Mouse (Mus musculus) heart, embryonic 12.5 days (tissue): ENCODE data around the gene Mov10l1. TPM values are rescaled to one million over a fixed set of nuclear protein-coding genes. Genes with fewer than 3 reads are reported as not detected.
A peak's percentile ranks its signal among the peaks of the same experiment; 100 is the strongest.

Experiments
- ATAC-seq: fragments of 200-750 bp; cut with Nextera tagmentation; 2 replicates; pipeline ENCODE4 v1.8.0; 2017; ENCODE audit warnings: moderate TSS enrichment, moderate library complexity; ENCODE audit not compliant: insufficient number of reproducible peaks, low FRiP score
- H3K27ac ChIP-seq: fragments of 300-500 bp; sonication (generic); 2 replicates; pipeline ENCODE4 v1.5.1; 2016; ENCODE audit warnings: mild to moderate bottlenecking, moderate library complexity; ENCODE audit not compliant: poor library complexity, severe bottlenecking
- H3K27me3 ChIP-seq: fragments of 300-500 bp; sonication (generic); replicated peaks from 2 replicates; pipeline ENCODE4 v1.6.1; 2016; ENCODE audit warnings: mild to moderate bottlenecking, moderate library complexity
- H3K36me3 ChIP-seq: fragments of 300-500 bp; sonication (generic); 2 replicates; pipeline ENCODE4 v1.6.1; 2016; ENCODE audit warnings: mild to moderate bottlenecking, moderate library complexity
- H3K4me1 ChIP-seq: fragments of 300-500 bp; sonication (generic); replicated peaks from 2 replicates; pipeline ENCODE4 v1.6.1; 2016; ENCODE audit warnings: mild to moderate bottlenecking
- H3K4me2 ChIP-seq: fragments of 300-500 bp; sonication (generic); 2 replicates; pipeline ENCODE4 v1.6.1; 2016; ENCODE audit warnings: mild to moderate bottlenecking, moderate library complexity
- H3K4me3 ChIP-seq: fragments of 300-500 bp; sonication (generic); 2 replicates; pipeline ENCODE4 v1.5.1; 2016; ENCODE audit warnings: mild to moderate bottlenecking
- H3K9ac ChIP-seq: fragments of 300-500 bp; sonication (generic); 2 replicates; pipeline ENCODE4 v1.6.1; 2016; ENCODE audit warnings: mild to moderate bottlenecking, moderate library complexity
- H3K9me3 ChIP-seq: fragments of 300-500 bp; sonication (generic); replicated peaks from 2 replicates; pipeline ENCODE4 v1.6.1; 2016; ENCODE audit warnings: mild to moderate bottlenecking, moderate library complexity
- WGBS: fragments of 180-500 bp; shearing (Covaris S2); methylation state at CpG from one replicate; pipeline ENCODE4 v1.1.7; 2016; 5-methylcytosine and 5-hydroxymethylcytosine counted together
- polyA plus RNA-seq: library from polyadenylated mRNA; unstranded; fragments of >200 nt; fragmentation: Nextera tagmentation; extraction: Ambion mirVana; gene quantifications from 2 replicates; pipeline ENCODE4 v1.2.1, GENCODE M21; 2016

The Mov10l1 gene
- polyA plus RNA-seq, 1 experiment from 2014 or later, result 56.9 TPM

GRCm38 (mm10) chr15:89074613-89075477, 92.1 kb downstream of the Mov10l1 start, which contains the start of gene Trabd:
Gene Trabd (plus strand): TSS chr15:89075124.
- Histone ChIP-seq H3K4me2 (peak within 1 kb of the TSS; percentile 86), H3K9me3 (no peaks in the 10 kb centered on the region), H3K27me3 (peaks cover 6% of the 10 kb centered on the region), H3K4me1 (peaks cover 54% of the 10 kb centered on the region), H3K27ac (peak within 1 kb of the TSS; percentile 93), H3K4me3 (peak within 1 kb of the TSS; percentile 87), H3K36me3 (peaks cover 6% of the 10 kb centered on the region), H3K9ac (peak within 1 kb of the TSS; percentile 92)
- 0 out of 2 replicates have a peak, but pooled peaks have one; percentile 0 for ATAC-seq
- 17% methylated on average over 11 of the region's 11 CpGs for WGBS

GRCm38 (mm10) chr15:89075478-89076147, 92.9 kb downstream of the Mov10l1 start:
- peak overlapping the region; percentile 87 for H3K4me3 ChIP-seq
- H3K4me2 ChIP-seq, result peak overlapping the region; percentile 86
- H3K27ac ChIP-seq, result peak overlapping the region; percentile 93
- peaks cover 9% of the 10 kb centered on the region for H3K36me3 ChIP-seq
- H3K9me3 ChIP-seq, result no peaks in the 10 kb centered on the region
- peaks cover 58% of the 10 kb centered on the region for H3K4me1 ChIP-seq
- no peaks in the 10 kb centered on the region for H3K27me3 ChIP-seq
- peak overlapping the region; percentile 92 for H3K9ac ChIP-seq
- ATAC-seq, result peak; percentile 93
- WGBS, result under 1% methylated on average over 45 of the region's 59 CpGs

DNA sequence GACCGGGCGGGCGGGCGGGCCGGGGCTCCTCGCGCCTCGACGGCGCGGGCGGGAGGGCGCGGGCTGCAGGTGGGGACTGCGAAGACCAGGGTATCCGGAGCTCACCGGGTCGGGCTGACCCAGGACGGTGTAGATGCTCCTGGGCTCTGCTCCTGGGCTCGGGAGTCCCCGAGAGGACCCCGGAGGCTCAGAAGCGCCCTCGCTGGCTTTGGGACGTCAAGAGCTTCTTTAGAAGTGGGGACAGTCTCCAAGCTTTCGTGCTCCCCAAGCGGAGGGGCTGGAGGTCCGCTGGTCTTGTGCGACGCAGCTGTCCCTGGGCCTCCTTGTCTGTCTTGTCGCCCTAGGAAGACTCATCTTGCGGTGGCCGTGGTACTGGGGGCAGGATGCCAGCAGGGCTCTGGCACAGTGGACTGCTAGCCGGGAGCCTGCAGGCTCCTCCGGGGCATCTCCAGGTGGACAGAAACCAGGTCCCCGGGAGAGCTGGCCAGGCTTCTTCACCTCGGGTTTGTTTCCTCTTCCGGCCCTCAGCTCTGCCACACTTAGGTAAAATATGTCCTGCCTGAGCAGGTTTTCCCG, 93.5 kb downstream of the Mov10l1 start:
- Histone ChIP-seq H3K4me2 (peak overlapping the region; percentile 86), H3K4me3 (peak overlapping the region; percentile 87), H3K4me1 (peaks cover 58% of the 10 kb centered on the region), H3K27me3 (no peaks in the 10 kb centered on the region), H3K9ac (peak overlapping the region; percentile 92), H3K36me3 (peaks cover 16% of the 10 kb centered on the region), H3K27ac (peak overlapping the region; percentile 93), H3K9me3 (no peaks in the 10 kb centered on the region)
- ATAC-seq, result peak; percentile 20; the same call in 1 of the 2 replicates
- 0% methylated on average over 28 of the region's 39 CpGs for WGBS

DNA sequence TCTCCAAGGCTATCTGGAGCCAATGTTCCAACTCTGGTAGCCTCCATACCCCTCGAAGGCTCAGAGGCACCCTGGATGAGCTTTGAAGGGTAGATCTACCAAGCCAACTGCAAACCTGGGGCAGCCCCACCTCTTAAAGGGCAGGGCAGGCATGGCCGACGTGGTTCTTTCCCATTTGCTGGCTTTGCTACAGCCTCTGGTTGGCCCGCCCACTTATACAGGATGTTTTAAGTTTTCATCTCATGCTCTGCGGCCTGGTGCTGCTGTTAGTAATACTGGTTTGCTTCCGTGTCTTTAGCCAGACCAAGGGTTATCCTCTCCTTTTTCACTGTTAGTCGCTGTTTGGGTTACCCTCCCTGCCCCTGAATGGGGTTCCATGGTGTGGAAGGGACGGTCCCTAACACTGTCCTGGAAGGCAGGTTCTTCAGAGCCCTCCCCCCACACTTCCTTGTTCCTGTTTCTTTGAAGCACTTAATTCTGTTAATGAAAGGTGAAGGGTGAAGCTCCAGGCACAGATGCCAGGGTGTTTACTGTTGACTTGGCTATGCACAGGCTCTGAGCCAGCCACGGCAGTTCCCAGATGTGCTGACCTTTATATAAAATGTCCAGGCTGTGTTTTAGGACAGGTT, 95.6 kb downstream of the Mov10l1 start:
- ATAC-seq, result no peak
- Histone ChIP-seq H3K27ac (no peak overlapping the region), H3K36me3 (peaks cover 36% of the 10 kb centered on the region)

GRCm38 (mm10) chr15:89083906-89084305, 101.2 kb downstream of the Mov10l1 start:
- ATAC-seq, result no peak
- WGBS, result 97% methylated on average over 1 of the region's 1 CpGs
- peaks cover 10% of the 10 kb centered on the region for H3K4me1 ChIP-seq
- no peak overlapping the region for H3K9ac ChIP-seq
- H3K36me3 ChIP-seq, result peaks cover 76% of the 10 kb centered on the region
- H3K27me3 ChIP-seq, result no peaks in the 10 kb centered on the region
- H3K4me2 ChIP-seq, result no peak overlapping the region
- H3K27ac ChIP-seq, result no peak overlapping the region
- H3K4me3 ChIP-seq, result no peak overlapping the region
- H3K9me3 ChIP-seq, result no peaks in the 10 kb centered on the region

More for the DNA sequence above, 95.6 kb downstream of the Mov10l1 start:
- 57% methylated on average over 9 of the region's 9 CpGs for WGBS
- H3K4me1 ChIP-seq, result peaks cover 47% of the 10 kb centered on the region
- H3K4me3 ChIP-seq, result no peak overlapping the region; the same call in 1 of the 2 replicates
- H3K27me3 ChIP-seq, result no peaks in the 10 kb centered on the region
- H3K9me3 ChIP-seq, result no peaks in the 10 kb centered on the region
- H3K4me2 ChIP-seq, result peak overlapping the region; percentile 86
- H3K9ac ChIP-seq, result peak overlapping the region; percentile 92

GRCm38 (mm10) chr15:89084826-89085225, 102.1 kb downstream of the Mov10l1 start:
- 86% methylated on average over 2 of the region's 2 CpGs for WGBS

DNA sequence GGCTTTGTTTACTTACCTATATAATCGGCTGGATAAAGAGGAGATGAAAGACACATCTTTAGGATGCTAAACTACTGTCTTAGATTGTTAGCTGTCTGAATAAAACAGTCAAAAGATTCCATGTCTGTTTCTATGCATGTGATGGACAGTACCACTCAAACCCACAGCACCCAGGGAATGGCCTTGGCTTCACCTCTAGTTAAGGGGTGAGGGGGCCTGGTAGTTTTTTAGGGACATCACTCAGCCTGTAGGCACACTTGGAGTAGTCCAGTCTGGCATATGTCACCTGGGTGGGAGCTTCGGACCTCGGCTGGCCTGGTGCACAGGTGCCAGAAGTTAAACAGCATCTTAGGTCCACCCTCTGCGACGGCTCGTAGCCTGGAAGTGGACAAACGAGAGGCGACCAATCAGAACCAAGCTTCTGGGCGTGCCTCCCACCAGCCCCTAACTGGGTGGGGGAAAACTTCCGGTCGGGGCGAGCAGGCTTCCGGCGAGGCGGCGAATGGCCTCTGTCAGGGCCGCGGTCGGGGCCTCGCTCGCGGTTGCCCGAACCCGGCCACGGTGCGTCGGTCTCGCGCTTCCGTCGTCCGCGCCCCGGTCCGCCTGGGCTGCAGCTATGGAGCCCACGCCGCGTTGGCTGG, 106.0 kb downstream of the Mov10l1 start, which contains the start of gene Selenoo:
Gene Selenoo (plus strand): TSS at position 478 of the 641 bp plus-strand sequence.
- peak within 1 kb of the TSS; percentile 96 for H3K9ac ChIP-seq
- H3K27me3 ChIP-seq, result no peaks in the 10 kb centered on the region
- peak within 1 kb of the TSS; percentile 69 for H3K27ac ChIP-seq
- peak within 1 kb of the TSS; percentile 93 for H3K4me3 ChIP-seq
- peak within 1 kb of the TSS; percentile 99 for H3K4me2 ChIP-seq
- H3K9me3 ChIP-seq, result no peaks in the 10 kb centered on the region
- peak; percentile 93 for ATAC-seq
- peaks cover 48% of the 10 kb centered on the region for H3K36me3 ChIP-seq
- WGBS, result 3% methylated on average over 37 of the region's 38 CpGs
- peaks cover 19% of the 10 kb centered on the region for H3K4me1 ChIP-seq

More at GRCm38 (mm10) chr15:89084826-89085225, 102.1 kb downstream of the Mov10l1 start:
- Histone ChIP-seq H3K9me3 (no peaks in the 10 kb centered on the region), H3K4me1 (peaks cover 13% of the 10 kb centered on the region), H3K4me3 (no peak overlapping the region), H3K27ac (no peak overlapping the region), H3K36me3 (peaks cover 70% of the 10 kb centered on the region), H3K27me3 (no peaks in the 10 kb centered on the region), H3K9ac (no peak overlapping the region), H3K4me2 (no peak overlapping the region)
- no peak for ATAC-seq

DNA sequence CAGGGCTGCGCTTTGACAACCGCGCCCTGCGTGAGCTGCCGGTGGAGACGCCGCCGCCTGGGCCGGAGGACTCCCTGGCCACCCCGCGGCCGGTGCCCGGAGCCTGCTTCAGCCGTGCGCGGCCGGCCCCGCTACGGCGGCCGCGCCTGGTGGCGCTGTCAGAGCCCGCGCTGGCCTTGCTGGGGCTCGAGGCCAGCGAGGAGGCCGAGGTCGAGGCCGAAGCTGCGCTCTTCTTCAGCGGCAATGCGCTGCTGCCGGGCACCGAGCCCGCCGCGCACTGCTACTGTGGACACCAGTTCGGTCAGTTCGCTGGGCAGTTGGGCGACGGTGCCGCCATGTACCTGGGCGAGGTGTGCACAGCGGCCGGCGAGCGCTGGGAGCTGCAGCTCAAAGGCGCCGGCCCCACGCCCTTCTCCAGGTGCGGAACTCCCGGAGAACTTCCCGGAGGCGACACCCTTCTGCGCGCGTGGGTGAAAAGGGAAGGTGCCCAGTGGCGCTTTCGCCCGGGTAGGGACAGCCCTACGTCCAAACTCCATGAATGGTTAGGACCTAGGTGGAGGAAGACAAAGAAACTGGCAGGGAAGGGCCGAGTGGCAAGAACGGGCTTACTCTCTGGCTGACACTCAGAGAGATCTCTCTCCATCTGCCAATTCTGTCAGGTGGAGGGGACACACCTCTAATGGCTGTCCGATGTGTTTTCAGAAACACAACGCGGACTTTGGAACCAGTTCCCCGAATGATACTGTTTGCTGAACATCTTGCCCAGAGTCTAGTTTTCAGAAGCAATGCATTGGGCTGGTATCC, 106.7 kb downstream of the Mov10l1 start:
- Histone ChIP-seq H3K27me3 (no peaks in the 10 kb centered on the region), H3K36me3 (peaks cover 48% of the 10 kb centered on the region), H3K9ac (peak overlapping the region; percentile 96), H3K9me3 (no peaks in the 10 kb centered on the region), H3K4me2 (peak overlapping the region; percentile 99), H3K27ac (peak overlapping the region; percentile 69; the same call in 1 of the 2 replicates), H3K4me1 (peaks cover 19% of the 10 kb centered on the region), H3K4me3 (peak overlapping the region; percentile 93)
- ATAC-seq, result peak; percentile 76
- 2% methylated on average over 68 of the region's 68 CpGs for WGBS

- H3K36me3 ChIP-seq, result peaks cover 48% of the 10 kb centered on the region
- H3K9me3 ChIP-seq, result no peaks in the 10 kb centered on the region
- WGBS, result 88% methylated on average over 4 of the region's 4 CpGs
- peaks cover 19% of the 10 kb centered on the region for H3K4me1 ChIP-seq
- H3K27me3 ChIP-seq, result no peaks in the 10 kb centered on the region
- no peak overlapping the region for H3K4me2 ChIP-seq
- H3K9ac ChIP-seq, result no peak overlapping the region
- no peak for ATAC-seq
- H3K4me3 ChIP-seq, result no peak overlapping the region
- H3K27ac ChIP-seq, result no peak overlapping the region
Observed at GRCm38 (mm10) chr15:89090662-89091061, 108.0 kb downstream of the Mov10l1 start.
